Mouse (Mus musculus): ENCODE data around the gene Gusb. TPM values are rescaled to one million over a fixed set of nuclear protein-coding genes. Genes with fewer than 3 reads are reported as not detected.
"Not testable (repeated sequence)": the region's sequence is repeated elsewhere in the genome, so short reads cannot be mapped to it uniquely, and the experiment has no call there.

The Gusb gene
- polyA plus RNA-seq, 1 experiment from 2014 or later = 46.9 TPM

DNA sequence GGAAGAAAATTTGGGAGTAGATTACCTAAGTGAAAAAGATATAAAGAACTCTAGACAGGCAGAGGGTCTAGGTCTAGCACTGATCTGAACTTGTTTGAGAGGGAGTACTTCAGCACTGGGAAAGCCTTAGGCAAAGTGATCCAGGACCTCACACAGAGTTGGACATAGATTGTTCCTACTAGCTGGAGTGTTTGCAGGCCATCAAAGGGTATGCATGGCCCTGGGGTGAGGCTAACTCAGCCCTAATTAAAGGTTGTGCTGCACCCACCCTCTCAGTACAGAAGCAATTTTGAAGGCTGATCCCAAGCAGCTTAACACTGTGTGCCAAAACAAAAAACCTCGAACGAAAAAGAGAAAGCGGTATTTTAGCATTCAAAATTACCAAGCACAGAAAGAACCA, 36.4 kb downstream of the Gusb start:
- H3K9ac ChIP-seq = no peak overlapping the region
- no peaks in the 10 kb centered on the region for H3K27me3 ChIP-seq (replicated peaks)
- H3K9me3 ChIP-seq = no peaks in the 10 kb centered on the region
- no peak overlapping the region for H3K4me2 ChIP-seq
- H3K4me1 ChIP-seq = no peaks in the 10 kb centered on the region
- WGBS = 86% methylated on average over 3 of the region's 3 CpGs
- 0 out of 2 replicates have a peak, but pooled peaks cover 2% of the 10 kb centered on the region for H3K36me3 ChIP-seq
- H3K4me3 ChIP-seq = no peak overlapping the region
- no peak for ATAC-seq (ENCODE audit: extremely low read depth, insufficient number of reproducible peaks, low FRiP score, low TSS enrichment)
- H3K27ac ChIP-seq (replicated peaks) = no peak overlapping the region

DNA sequence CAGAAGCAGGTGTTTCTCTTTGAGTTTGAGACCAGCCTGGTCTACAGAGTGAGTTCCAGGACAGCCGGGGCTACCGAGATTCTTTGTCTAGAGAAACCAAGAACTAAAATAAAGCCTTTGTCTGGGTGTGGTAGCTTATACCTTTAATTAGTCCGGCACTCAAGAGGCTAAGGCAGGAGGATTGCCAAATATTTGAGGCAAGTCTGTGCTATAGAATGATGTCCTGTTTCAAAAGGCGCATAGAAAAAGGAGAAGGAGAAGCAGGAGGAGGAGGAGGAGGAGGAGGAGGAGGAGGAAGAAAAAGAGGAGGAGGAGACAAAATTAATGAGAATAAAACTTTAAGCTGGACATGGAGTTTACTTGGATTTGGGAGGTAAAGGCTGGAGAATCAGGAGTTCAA, 39.6 kb downstream of the Gusb start:
- Histone ChIP-seq H3K4me3 (no peak overlapping the region), H3K27ac (replicated peaks) (no peak overlapping the region), H3K4me1 (no peaks in the 10 kb centered on the region), H3K27me3 (replicated peaks) (no peaks in the 10 kb centered on the region), H3K4me2 (no peak overlapping the region), H3K9ac (no peak overlapping the region), H3K36me3 (peaks cover 11% of the 10 kb centered on the region; the same call in 1 of the 2 replicates), H3K9me3 (no peaks in the 10 kb centered on the region)
- WGBS = 78% methylated on average over 4 of the region's 4 CpGs
- ATAC-seq (ENCODE audit: extremely low read depth, insufficient number of reproducible peaks, low FRiP score, low TSS enrichment) = no peak

DNA sequence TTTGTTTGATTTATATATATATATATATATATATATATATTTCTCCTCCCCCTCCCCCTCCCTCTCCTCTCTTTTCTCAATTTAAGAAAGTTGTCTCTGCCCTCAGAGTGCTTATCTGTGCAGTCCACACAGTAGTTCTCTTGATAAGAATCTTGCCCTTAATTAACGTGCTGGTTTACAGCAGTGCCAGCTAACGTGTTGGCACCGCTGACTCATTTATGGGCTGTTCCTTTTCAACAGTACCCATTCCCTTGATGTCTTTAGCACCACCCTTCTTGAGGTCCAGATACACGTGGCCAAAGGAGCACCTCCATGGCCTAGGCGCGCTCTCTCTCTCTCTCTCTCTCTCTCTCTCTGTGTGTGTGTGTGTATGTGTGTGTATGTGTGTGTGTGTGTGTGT, 47.1 kb downstream of the Gusb start:
- ATAC-seq (ENCODE audit: extremely low read depth, insufficient number of reproducible peaks, low FRiP score, low TSS enrichment) = no peak
- 73% methylated on average over 6 of the region's 6 CpGs for WGBS

DNA sequence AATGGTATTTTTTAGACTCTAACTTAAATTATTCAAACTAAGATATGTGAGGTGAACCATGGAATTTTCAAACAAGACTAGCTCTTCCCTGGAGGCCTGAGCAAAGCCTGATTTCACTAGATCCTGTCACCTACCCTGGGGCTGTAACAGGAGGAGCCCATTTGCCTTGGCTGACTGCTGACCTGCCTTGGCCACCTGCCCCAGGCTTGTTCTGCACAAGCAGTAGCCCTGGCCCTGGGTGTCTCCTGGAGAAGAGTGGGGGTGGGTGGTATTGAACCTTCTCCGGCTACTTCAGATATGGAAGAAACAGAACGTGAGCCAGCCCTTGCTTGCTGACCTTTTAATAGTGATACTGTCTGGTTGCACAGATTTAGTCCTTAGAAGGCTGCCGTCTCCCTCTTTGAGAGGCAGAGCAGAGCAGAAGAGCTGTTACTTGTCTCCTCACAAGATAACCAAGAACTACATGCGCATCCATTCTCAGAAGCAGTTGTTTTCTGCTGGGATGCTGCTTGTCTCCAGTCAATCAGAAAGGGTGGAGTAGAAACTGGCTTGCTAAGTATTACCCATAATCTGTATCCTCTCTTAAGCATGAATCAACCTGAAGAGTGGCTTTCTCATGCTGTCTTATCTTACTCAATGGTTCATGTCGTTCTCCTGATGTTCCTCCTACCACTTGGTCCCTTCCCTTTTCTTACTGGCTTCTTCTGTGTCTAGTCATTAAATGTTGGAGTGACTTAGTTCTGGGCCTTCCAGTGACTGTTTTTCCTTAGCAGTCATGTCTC, 48.2 kb downstream of the Gusb start:
- 53% methylated on average over 5 of the region's 5 CpGs for WGBS
- Histone ChIP-seq H3K27ac (replicated peaks) (no peak overlapping the region), H3K4me2 (no peak overlapping the region), H3K27me3 (replicated peaks) (no peaks in the 10 kb centered on the region), H3K36me3 (peaks cover 9% of the 10 kb centered on the region), H3K4me1 (peaks cover 19% of the 10 kb centered on the region), H3K9ac (peak overlapping the region; percentile 50; the same call in 1 of the 2 replicates), H3K4me3 (no peak overlapping the region), H3K9me3 (no peaks in the 10 kb centered on the region)
- no peak for ATAC-seq (ENCODE audit: extremely low read depth, insufficient number of reproducible peaks, low FRiP score, low TSS enrichment)

More for the DNA sequence above, 47.1 kb downstream of the Gusb start:
- H3K4me2 ChIP-seq = no peak overlapping the region
- H3K36me3 ChIP-seq = peaks cover 16% of the 10 kb centered on the region
- peaks cover 15% of the 10 kb centered on the region for H3K4me1 ChIP-seq
- no peaks in the 10 kb centered on the region for H3K9me3 ChIP-seq
- no peak overlapping the region for H3K4me3 ChIP-seq
- H3K27me3 ChIP-seq (replicated peaks) = no peaks in the 10 kb centered on the region
- H3K9ac ChIP-seq = no peak overlapping the region
- H3K27ac ChIP-seq (replicated peaks) = no peak overlapping the region

DNA sequence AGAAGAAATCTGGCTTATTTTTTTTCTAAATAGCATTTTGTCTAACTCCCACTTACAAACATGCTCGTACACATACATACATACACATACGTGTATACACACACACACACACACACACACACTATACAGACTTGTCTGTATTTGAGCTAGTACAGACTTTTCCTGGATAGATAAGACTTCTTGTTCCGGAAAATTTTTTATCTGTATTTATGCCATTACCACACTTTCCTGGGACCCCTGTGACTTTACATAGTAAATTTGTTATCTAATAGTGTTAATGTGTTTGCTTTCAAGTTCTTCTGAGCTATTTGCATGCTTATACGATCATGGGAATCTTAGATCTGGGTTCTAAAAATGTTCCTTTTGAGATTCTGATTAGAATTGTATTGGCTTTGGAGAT, 50.7 kb downstream of the Gusb start:
- no peak for ATAC-seq (ENCODE audit: extremely low read depth, insufficient number of reproducible peaks, low FRiP score, low TSS enrichment)

DNA sequence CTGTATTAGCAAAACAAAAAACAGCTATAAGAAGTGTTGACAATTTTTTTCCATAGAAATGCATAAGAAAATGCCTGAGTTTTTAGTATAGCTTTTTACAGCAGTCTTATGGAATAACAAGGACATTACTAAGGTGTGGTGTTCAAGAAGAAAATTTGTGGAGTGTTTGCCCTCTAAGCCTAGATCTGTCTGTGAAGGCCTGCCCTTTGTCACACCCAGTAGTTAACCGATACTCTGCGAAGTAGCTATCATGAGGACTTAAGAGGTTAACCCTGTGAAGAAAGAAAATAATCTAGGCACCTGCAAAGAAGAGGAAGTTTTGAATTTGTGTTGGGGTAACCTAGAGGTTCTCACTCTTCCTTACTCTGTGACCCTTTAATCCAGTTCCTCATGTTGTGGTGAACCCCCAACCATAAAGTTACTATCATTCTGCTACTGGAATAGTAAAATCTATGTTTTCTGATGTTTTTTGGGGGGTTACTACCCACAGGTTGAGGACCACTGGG, 55.3 kb downstream of the Gusb start:
- no peak for ATAC-seq (ENCODE audit: extremely low read depth, insufficient number of reproducible peaks, low FRiP score, low TSS enrichment)
- Histone ChIP-seq H3K36me3 (peaks cover 11% of the 10 kb centered on the region), H3K9ac (no peak overlapping the region), H3K27ac (replicated peaks) (no peak overlapping the region), H3K9me3 (no peaks in the 10 kb centered on the region), H3K4me3 (no peak overlapping the region), H3K4me2 (no peak overlapping the region), H3K27me3 (replicated peaks) (no peaks in the 10 kb centered on the region), H3K4me1 (peaks cover 25% of the 10 kb centered on the region)
- WGBS = 78% methylated on average over 2 of the region's 2 CpGs

More for the DNA sequence above, 50.7 kb downstream of the Gusb start:
- WGBS = 77% methylated on average over 4 of the region's 4 CpGs
- no peak overlapping the region for H3K27ac ChIP-seq (replicated peaks)
- H3K9ac ChIP-seq = no peak overlapping the region
- H3K4me2 ChIP-seq = no peak overlapping the region
- H3K9me3 ChIP-seq = no peaks in the 10 kb centered on the region
- peaks cover 31% of the 10 kb centered on the region for H3K4me1 ChIP-seq
- no peak overlapping the region for H3K4me3 ChIP-seq
- no peaks in the 10 kb centered on the region for H3K27me3 ChIP-seq (replicated peaks)
- no peaks in the 10 kb centered on the region for H3K36me3 ChIP-seq

DNA sequence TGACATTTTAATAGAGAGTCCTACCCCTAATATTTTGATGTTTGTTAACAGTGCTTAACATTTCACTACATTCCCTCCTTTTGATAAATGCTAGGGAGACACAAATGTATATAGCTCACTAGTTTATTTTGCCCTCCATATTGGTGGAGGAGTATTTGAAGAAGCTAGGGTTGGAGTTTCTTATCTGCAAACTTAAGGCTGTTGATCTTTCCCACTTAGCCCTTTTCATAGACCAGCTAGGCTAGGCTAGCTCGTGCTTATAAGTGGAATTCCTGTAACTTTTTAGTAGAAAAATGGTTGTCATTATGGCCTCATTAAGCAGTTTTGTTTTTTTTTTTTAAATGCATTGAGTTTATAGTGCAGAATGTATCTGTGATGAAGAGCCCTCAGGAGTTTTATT, 59.4 kb downstream of the Gusb start:
- Histone ChIP-seq H3K9me3 (no peaks in the 10 kb centered on the region), H3K36me3 (peaks cover 11% of the 10 kb centered on the region), H3K27ac (replicated peaks) (no peak overlapping the region), H3K4me1 (peaks cover 23% of the 10 kb centered on the region), H3K4me2 (peak overlapping the region; percentile 86), H3K9ac (no peak overlapping the region), H3K4me3 (no peak overlapping the region), H3K27me3 (replicated peaks) (no peaks in the 10 kb centered on the region)
- 61% methylated on average over 1 of the region's 1 CpGs for WGBS
- ATAC-seq (ENCODE audit: extremely low read depth, insufficient number of reproducible peaks, low FRiP score, low TSS enrichment) = no peak

DNA sequence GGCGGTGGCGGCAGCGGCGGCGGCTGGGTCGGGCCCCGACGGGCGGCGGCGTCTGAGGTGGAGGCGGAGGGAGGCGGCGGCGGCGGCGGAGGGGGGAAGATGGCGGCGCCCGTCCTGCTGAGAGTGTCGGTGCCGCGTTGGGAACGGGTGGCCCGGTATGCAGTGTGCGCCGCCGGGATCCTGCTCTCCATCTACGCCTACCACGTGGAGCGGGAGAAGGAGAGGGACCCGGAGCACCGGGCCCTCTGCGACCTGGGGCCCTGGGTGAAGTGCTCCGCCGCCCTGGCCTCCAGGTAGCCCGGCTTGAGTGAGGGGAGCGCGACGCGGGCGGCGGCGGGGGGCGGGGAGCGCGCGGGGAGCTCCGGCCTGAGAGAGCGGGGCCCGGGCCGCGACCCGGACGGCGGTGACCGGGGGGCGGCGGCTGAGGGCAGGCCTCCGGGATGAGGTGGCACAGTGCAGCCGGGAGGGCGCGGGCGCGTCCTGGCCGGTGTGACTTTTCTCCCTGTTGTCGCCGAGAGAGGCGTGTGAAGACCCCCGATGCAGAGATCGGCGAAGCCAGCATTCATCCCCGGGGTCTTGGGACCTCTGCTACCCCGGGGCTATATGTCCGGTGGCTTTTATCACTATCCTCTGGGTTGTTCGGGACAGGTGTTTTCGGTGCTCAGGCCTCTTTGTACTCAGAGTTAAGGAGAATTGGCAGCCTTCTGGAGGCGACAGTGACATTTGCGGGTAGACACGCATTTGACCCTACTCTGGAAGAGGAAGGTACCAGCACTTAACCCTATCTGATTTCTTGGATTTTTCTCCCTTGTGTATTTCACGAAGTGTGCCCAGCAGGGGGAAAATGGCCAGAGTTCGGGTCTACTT, 60.5 kb downstream of the Gusb start:
- not testable (repeated sequence) for H3K9me3 ChIP-seq; H3K27me3 ChIP-seq (replicated peaks)
- WGBS = under 1% methylated on average over 50 of the region's 82 CpGs
- ATAC-seq (ENCODE audit: extremely low read depth, insufficient number of reproducible peaks, low FRiP score, low TSS enrichment) = peak; percentile 9; the same call in 1 of the 2 replicates
- Histone ChIP-seq H3K9ac (peak overlapping the region; percentile 94), H3K4me2 (peak overlapping the region; percentile 86), H3K27ac (replicated peaks) (peak overlapping the region; percentile 80), H3K4me3 (peak overlapping the region; percentile 91), H3K4me1 (peaks cover 13% of the 10 kb centered on the region), H3K36me3 (peaks cover 11% of the 10 kb centered on the region)

DNA sequence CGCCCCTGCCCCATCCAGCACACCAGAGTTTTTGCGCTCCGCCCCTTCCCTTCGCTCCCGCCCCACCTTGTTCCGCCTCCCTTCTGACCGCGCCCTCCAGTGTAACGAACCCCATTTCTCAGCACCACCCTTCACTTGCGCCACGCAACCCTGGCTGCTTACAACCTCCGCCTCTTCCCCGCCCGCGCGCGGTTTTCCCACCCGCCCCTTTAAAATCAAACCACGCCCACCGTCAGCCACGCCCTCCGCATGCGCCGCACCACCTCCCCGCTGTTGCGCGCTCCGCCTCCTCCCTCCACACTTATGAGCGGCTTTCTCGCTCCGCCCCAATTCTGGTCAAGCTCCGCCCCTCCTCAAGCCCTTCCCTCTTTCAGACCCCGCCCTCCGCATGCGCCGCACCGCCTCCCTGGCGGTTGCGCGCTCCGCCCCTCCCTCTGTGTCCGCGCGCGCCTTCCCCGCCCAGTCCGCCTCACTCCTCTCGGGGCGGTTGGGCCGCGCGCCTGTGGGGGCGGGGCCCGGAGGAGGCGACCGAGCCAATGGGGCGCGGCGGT, 61.3 kb downstream of the Gusb start, which contains the start of gene Vkorc1l1:
TSS of gene Vkorc1l1 (plus strand) at position 476 of the 551 bp plus-strand sequence.
- Histone ChIP-seq H3K36me3 (peaks cover 11% of the 10 kb centered on the region), H3K27me3 (replicated peaks) (no peaks in the 10 kb centered on the region), H3K4me3 (peak within 1 kb of the TSS; percentile 91), H3K4me1 (peaks cover 11% of the 10 kb centered on the region), H3K4me2 (peak within 1 kb of the TSS; percentile 86), H3K9me3 (no peaks in the 10 kb centered on the region), H3K27ac (replicated peaks) (peak within 1 kb of the TSS; percentile 80), H3K9ac (peak within 1 kb of the TSS; percentile 94)
- ATAC-seq (ENCODE audit: extremely low read depth, insufficient number of reproducible peaks, low FRiP score, low TSS enrichment) = peak; percentile 95
- under 1% methylated on average over 58 of the region's 59 CpGs for WGBS

DNA sequence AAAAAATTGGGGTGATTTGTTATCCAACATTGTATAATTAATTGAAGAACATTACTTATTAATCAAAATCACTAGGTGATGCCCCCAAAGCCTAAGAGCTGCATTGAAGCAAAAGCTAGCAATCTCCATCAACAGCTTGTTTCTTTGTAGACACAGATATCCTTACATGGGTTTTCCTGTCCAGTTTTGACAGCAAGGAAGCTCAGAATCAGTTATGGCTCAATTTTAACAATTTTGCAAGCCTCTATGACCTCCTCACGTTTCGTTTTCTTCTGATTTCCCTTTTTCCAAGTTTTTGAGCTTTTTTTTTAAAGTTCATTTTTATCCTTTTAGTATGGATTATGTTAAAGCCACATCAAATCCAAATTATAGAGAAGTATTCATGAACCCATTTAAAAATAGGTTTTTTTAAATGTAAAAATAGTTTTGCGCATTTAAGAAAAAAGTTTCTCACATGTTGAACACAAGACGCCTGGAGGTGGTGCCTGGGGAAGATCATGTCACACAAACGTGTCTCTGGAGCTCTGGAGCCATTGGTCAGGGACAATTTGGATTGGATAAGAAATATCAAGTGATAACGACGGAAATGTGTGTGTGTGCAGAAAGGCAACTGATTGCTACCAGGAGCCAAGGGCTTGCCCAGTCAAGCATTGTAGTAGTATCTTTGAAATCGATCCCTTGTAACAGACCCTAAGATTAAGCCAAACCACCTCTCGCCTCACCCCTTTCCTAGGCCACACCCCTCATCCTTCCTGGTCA, 61.9 kb downstream of the Gusb start:
- peak overlapping the region; percentile 69 for H3K9ac ChIP-seq
- no peak for ATAC-seq (ENCODE audit: extremely low read depth, insufficient number of reproducible peaks, low FRiP score, low TSS enrichment)
- WGBS = 5% methylated on average over 9 of the region's 9 CpGs

More for the DNA sequence above, 61.9 kb downstream of the Gusb start:
- H3K4me2 ChIP-seq = peak overlapping the region; percentile 69
- H3K4me1 ChIP-seq = peaks cover 11% of the 10 kb centered on the region
- peak overlapping the region; percentile 91 for H3K4me3 ChIP-seq
- no peaks in the 10 kb centered on the region for H3K27me3 ChIP-seq (replicated peaks)
- H3K27ac ChIP-seq (replicated peaks) = peak overlapping the region; percentile 54; the same call in 1 of the 2 replicates
- H3K36me3 ChIP-seq = peaks cover 11% of the 10 kb centered on the region
- H3K9me3 ChIP-seq = no peaks in the 10 kb centered on the region

Measured in heart, embryonic 13.5 days (tissue).